Mouse (Mus musculus) hindbrain, embryonic 14.5 days (tissue): ENCODE data around the gene Kcnip2. TPM values are rescaled to one million over a fixed set of nuclear protein-coding genes. Genes with fewer than 3 reads are reported as not detected.
A peak's percentile ranks its signal among the peaks of the same experiment; 100 is the strongest.

Experiments used
- ATAC-seq: fragments of 200-750 bp; cut with Nextera tagmentation; 2 replicates; pipeline ENCODE4 v1.8.0; 2017; ENCODE audit warnings: moderate number of reproducible peaks, mild to moderate bottlenecking, moderate TSS enrichment, moderate library complexity; ENCODE audit not compliant: low FRiP score
- DNase-seq: peaks from one replicate; pipeline ENCODE4 v3.0.0-alpha.2; 2015; ENCODE audit warnings: low spot score
- H3K27ac ChIP-seq: fragments of 300-500 bp; sonication (generic); 2 replicates; pipeline ENCODE4 v1.5.1; 2014; ENCODE audit warnings: mild to moderate bottlenecking, moderate library complexity
- H3K27me3 ChIP-seq: fragments of 300-500 bp; sonication (generic); 2 replicates; pipeline ENCODE4 v1.6.1; 2014; ENCODE audit warnings: mild to moderate bottlenecking, low read length, mixed read lengths; ENCODE audit not compliant: control insufficient read depth, insufficient read depth
- H3K36me3 ChIP-seq: fragments of 300-500 bp; sonication (generic); replicated peaks from 2 replicates; pipeline ENCODE4 v1.6.1; 2014; ENCODE audit not compliant: control insufficient read depth, insufficient read depth
- H3K4me1 ChIP-seq: fragments of 300-500 bp; sonication (generic); replicated peaks from 2 replicates; pipeline ENCODE4 v1.6.1; 2014; ENCODE audit warnings: antibody characterized with exemption, low read length, mixed read lengths; ENCODE audit not compliant: control insufficient read depth, insufficient read depth
- H3K4me2 ChIP-seq: fragments of 300-500 bp; sonication (generic); replicated peaks from 2 replicates; pipeline ENCODE4 v1.6.1; 2014; ENCODE audit warnings: mild to moderate bottlenecking, moderate library complexity
- H3K4me3 ChIP-seq: fragments of 300-500 bp; sonication (generic); replicated peaks from 2 replicates; pipeline ENCODE4 v1.5.1; 2014; ENCODE audit warnings: mild to moderate bottlenecking, low read length
- H3K9ac ChIP-seq: fragments of 300-500 bp; sonication (generic); 2 replicates; pipeline ENCODE4 v1.6.1; 2014
- H3K9me3 ChIP-seq: fragments of 300-500 bp; sonication (generic); 2 replicates; pipeline ENCODE4 v1.6.1; 2016; ENCODE audit warnings: low read length; ENCODE audit not compliant: control insufficient read depth
- WGBS: fragments of 180-500 bp; shearing (Covaris S2); extraction: QIAGEN DNeasy Blood & Tissue Kit; methylation state at CpG from one replicate; pipeline ENCODE4 v1.1.7; 2014; 5-methylcytosine and 5-hydroxymethylcytosine counted together
- polyA plus RNA-seq: library from polyadenylated mRNA; unstranded; fragments of >200 nt; fragmentation: Nextera tagmentation; extraction: Ambion mirVana; gene quantifications from 2 replicates; pipeline ENCODE4 v1.2.1, GENCODE M21; 2014

The Kcnip2 gene
- polyA plus RNA-seq, 1 experiment from 2014 or later = 17.6 TPM

- no peak for ATAC-seq
- H3K27me3 ChIP-seq = peaks cover 51% of the 10 kb centered on the region
- peaks cover 13% of the 10 kb centered on the region for H3K4me1 ChIP-seq
- 0 out of 2 replicates have a peak overlapping the region, but pooled peaks have one; percentile 4 for H3K4me3 ChIP-seq
- H3K9ac ChIP-seq = no peak overlapping the region
- no peaks in the 10 kb centered on the region for H3K9me3 ChIP-seq
- H3K4me2 ChIP-seq = no peak overlapping the region
- DNase-seq = peak; percentile 75
- 8% methylated on average over 29 of the region's 29 CpGs for WGBS
- peaks cover 8% of the 10 kb centered on the region for H3K36me3 ChIP-seq
- H3K27ac ChIP-seq = no peak overlapping the region
These were observed 69.5 kb downstream of the Kcnip2 start for GRCm38 (mm10) chr19:45746153-45747020.

GRCm38 (mm10) chr19:45745344-45746152 lies 70.3 kb downstream of the Kcnip2 start:
- ATAC-seq (no peak), DNase-seq (no peak)
- peaks cover 60% of the 10 kb centered on the region for H3K27me3 ChIP-seq
- H3K4me1 ChIP-seq = peaks cover 13% of the 10 kb centered on the region
- H3K4me3 ChIP-seq = 0 out of 2 replicates have a peak overlapping the region, but pooled peaks have one; percentile 4
- 3% methylated on average over 32 of the region's 32 CpGs for WGBS
- peaks cover 1% of the 10 kb centered on the region for H3K36me3 ChIP-seq
- no peaks in the 10 kb centered on the region for H3K9me3 ChIP-seq
- no peak overlapping the region for H3K9ac ChIP-seq
- H3K4me2 ChIP-seq = no peak overlapping the region
- H3K27ac ChIP-seq = no peak overlapping the region

GRCm38 (mm10) chr19:45743619-45744018 lies 72.2 kb downstream of the Kcnip2 start:
- no peak overlapping the region for H3K27ac ChIP-seq
- H3K36me3 ChIP-seq = no peaks in the 10 kb centered on the region
- H3K4me2 ChIP-seq = no peak overlapping the region
- H3K27me3 ChIP-seq = peaks cover 79% of the 10 kb centered on the region
- no peaks in the 10 kb centered on the region for H3K9me3 ChIP-seq
- no peak overlapping the region for H3K9ac ChIP-seq
- no peak for ATAC-seq
- no peak overlapping the region for H3K4me3 ChIP-seq
- H3K4me1 ChIP-seq = peaks cover 10% of the 10 kb centered on the region
- no peak for DNase-seq
- 14% methylated on average over 7 of the region's 7 CpGs for WGBS

GRCm38 (mm10) chr19:45742984-45743575 lies 72.8 kb downstream of the Kcnip2 start:
- DNase-seq = no peak
- H3K9me3 ChIP-seq = no peaks in the 10 kb centered on the region
- no peak overlapping the region for H3K27ac ChIP-seq
- H3K4me1 ChIP-seq = peaks cover 5% of the 10 kb centered on the region; the same call in 1 of the 2 replicates
- WGBS = 2% methylated on average over 14 of the region's 44 CpGs
- no peak overlapping the region for H3K9ac ChIP-seq
- no peaks in the 10 kb centered on the region for H3K36me3 ChIP-seq
- peak overlapping the region; percentile 65 for H3K4me2 ChIP-seq
- no peak for ATAC-seq
- H3K4me3 ChIP-seq = peak overlapping the region; percentile 30
- H3K27me3 ChIP-seq = peaks cover 84% of the 10 kb centered on the region

GRCm38 (mm10) chr19:45742218-45742983 lies 73.5 kb downstream of the Kcnip2 start, which contains the start of gene Fgf8:
TSS of gene Fgf8 (minus strand) at chr19:45742915.
- Histone ChIP-seq H3K27me3 (peaks cover 91% of the 10 kb centered on the region), H3K4me3 (peak within 1 kb of the TSS; percentile 30), H3K4me2 (peak within 1 kb of the TSS; percentile 65), H3K9me3 (no peaks in the 10 kb centered on the region), H3K36me3 (no peaks in the 10 kb centered on the region), H3K27ac (no peak within 1 kb of the TSS), H3K4me1 (0 out of 2 replicates have a peak, but pooled peaks cover 5% of the 10 kb centered on the region), H3K9ac (no peak within 1 kb of the TSS)
- DNase-seq = no peak
- ATAC-seq = no peak
- under 1% methylated on average over 47 of the region's 68 CpGs for WGBS

Other genes with a start within 250 kb of the Kcnip2 start
- gene Fbxw4, start 155.7 kb downstream of the Kcnip2 start, polyA plus RNA-seq = 6.7 and 8.8 TPM in 2 replicates
- 0.19 and 0.25 TPM in 2 replicates for gene Fgf8, start 73.1 kb downstream of the Kcnip2 start, polyA plus RNA-seq
- 6.9 and 7.2 TPM in 2 replicates for gene Npm3, start 66.5 kb downstream of the Kcnip2 start, polyA plus RNA-seq
- 88.2 and 95.4 TPM in 2 replicates for gene Mgea5, start 32.2 kb downstream of the Kcnip2 start, polyA plus RNA-seq
- 17.7 and 18.7 TPM in 2 replicates for gene Armh3, start 182.4 kb upstream of the Kcnip2 start, polyA plus RNA-seq
- gene Hps6, start 187.4 kb upstream of the Kcnip2 start, polyA plus RNA-seq = 2.9 and 3.1 TPM in 2 replicates
- 19.1 and 29.6 TPM in 2 replicates for gene Pprc1, start 228.8 kb upstream of the Kcnip2 start, polyA plus RNA-seq
- 92.2 and 95.4 TPM in 2 replicates for gene Ldb1, start 229.2 kb upstream of the Kcnip2 start, polyA plus RNA-seq